ENCODE assay signal across 9 mouse cellular contexts in genomic region chrX:53231965-53232364, GRCm38 (mm10). TPM values are rescaled to one million over a fixed set of nuclear protein-coding genes. Genes with fewer than 3 reads are reported as not detected.
A peak's percentile ranks its signal among the peaks of the same experiment; 100 is the strongest.
DNase-seq lines count a peak whose midpoint lies in the region; ATAC-seq and TF ChIP-seq lines count a peak whose summit lies in the region.
"Had no signal": no experiment of that assay in that cellular context is flagged by ENCODE, and none has a peak within 500 bp of the region (broad histone marks: within the 10 kb centered on the region; RNA-seq: fewer than 3 reads in every experiment).

No protein-coding gene starts in this region.

- intact Hi-C loops in gastrocnemius, postnatal 36 days (cut with DNase I) = no loop called here

- ATAC-seq in kidney, embryonic 16.5 days (ENCODE audit: low FRiP score, low TSS enrichment) = no peak
- 0 out of 2 replicates have a peak, but pooled peaks have one; percentile 33 for ATAC-seq in embryonic facial prominence, embryonic 14.5 days (ENCODE audit: low read depth)
- no peak for ATAC-seq in liver, embryonic 14.5 days (ENCODE audit: insufficient read depth)
- no peak for ATAC-seq in stomach, postnatal 0 days (ENCODE audit: low FRiP score, low TSS enrichment)

- peaks cover 3% of the 10 kb centered on the region; the same call in 1 of the 2 replicates for H3K4me1 ChIP-seq in kidney, embryonic 16.5 days (ENCODE audit: insufficient read depth, low read length)
- H3K4me1 ChIP-seq in embryonic facial prominence, embryonic 14.5 days (ENCODE audit: control insufficient read depth, insufficient read depth, low read length) = no peaks in the 10 kb centered on the region
- no peaks in the 10 kb centered on the region; the same call in 1 of the 2 replicates for H3K4me1 ChIP-seq in hindbrain, embryonic 10.5 days (replicated peaks)
- peaks cover 0 to 2% of the 10 kb centered on the region in 2 experiments; a peak in 1 of 4 replicates for H3K4me1 ChIP-seq in liver, embryonic 14.5 days (replicated peaks; ENCODE audit: control insufficient read depth in 2 of 2, insufficient read depth in 2 of 2, low read length in 1 of 2)
- H3K4me1 ChIP-seq in stomach, postnatal 0 days (replicated peaks; ENCODE audit: control insufficient read depth, insufficient read depth) = no peaks in the 10 kb centered on the region

- 37% methylated on average over 13 of the region's 13 CpGs for WGBS in kidney, embryonic 16.5 days
- 24% methylated on average over 13 of the region's 13 CpGs for WGBS in embryonic facial prominence, embryonic 14.5 days
- WGBS in hindbrain, embryonic 10.5 days = 31% methylated on average over 13 of the region's 13 CpGs
- WGBS in liver, embryonic 14.5 days (ENCODE audit: insufficient replicate concordance) = 26% methylated on average over 13 of the region's 13 CpGs
- 33% methylated on average over 13 of the region's 13 CpGs for WGBS in stomach, postnatal 0 days

- no peak for DNase-seq in kidney, adult 11 months
- DNase-seq in embryonic facial prominence, embryonic 14.5 days (ENCODE audit: low spot score) = no peak
- DNase-seq in hindbrain, embryonic 10.5 days (ENCODE audit: low spot score) = peak; percentile 8
- DNase-seq in liver, embryonic 14.5 days (ENCODE audit: low read depth in 3 of 3, low spot score in 3 of 3) = no peak
- no peak for DNase-seq in stomach, postnatal 0 days (ENCODE audit: low spot score)
- no peak for DNase-seq in urinary bladder, postnatal 4 days (ENCODE audit: low spot score in 2 of 2)
- DNase-seq in gastrocnemius, postnatal 36 days = no peak

- no peak for TF ChIP-seq CTCF in liver, embryonic 14.5 days (IDR thresholded peaks at IDR 0.05; ENCODE audit: low read depth)
- TF ChIP-seq CTCF in stomach, postnatal 0 days (IDR thresholded peaks at IDR 0.05; ENCODE audit: low read depth) = no peak

- TF ChIP-seq EP300 in liver, embryonic 14.5 days (IDR thresholded peaks at IDR 0.05; ENCODE audit: low read depth) = no peak
- no peak for TF ChIP-seq EP300 in stomach, postnatal 0 days (optimal IDR thresholded peaks at IDR 0.05)

- no peaks in the 10 kb centered on the region; the same call in 1 of the 2 replicates for H3K27me3 ChIP-seq in kidney, embryonic 16.5 days (ENCODE audit: insufficient read depth, low read length)
- H3K27me3 ChIP-seq in embryonic facial prominence, embryonic 14.5 days (replicated peaks; ENCODE audit: control insufficient read depth, insufficient read depth, low read length) = no peaks in the 10 kb centered on the region
- H3K27me3 ChIP-seq in hindbrain, embryonic 10.5 days (ENCODE audit: insufficient read depth, poor library complexity, severe bottlenecking) = no peaks in the 10 kb centered on the region
- H3K27me3 ChIP-seq in liver, embryonic 14.5 days (ENCODE audit: control insufficient read depth, insufficient read depth, low read length) = no peaks in the 10 kb centered on the region
- no peaks in the 10 kb centered on the region for H3K27me3 ChIP-seq in stomach, postnatal 0 days (ENCODE audit: control insufficient read depth, insufficient read depth, low read length)

- peak overlapping the region; percentile 53 for H3K4me2 ChIP-seq in kidney, embryonic 16.5 days (replicated peaks; ENCODE audit: low read depth, low read length)
- H3K4me2 ChIP-seq in embryonic facial prominence, embryonic 14.5 days (ENCODE audit: low read depth, low read length) = peak overlapping the region; percentile 52
- peak overlapping the region; percentile 60 for H3K4me2 ChIP-seq in liver, embryonic 14.5 days (ENCODE audit: low read depth)
- peak overlapping the region; percentile 52 for H3K4me2 ChIP-seq in stomach, postnatal 0 days (replicated peaks; ENCODE audit: low read depth)

- no peaks in the 10 kb centered on the region for H3K36me3 ChIP-seq in kidney, embryonic 16.5 days (ENCODE audit: insufficient read depth, low read length)
- no peaks in the 10 kb centered on the region for H3K36me3 ChIP-seq in embryonic facial prominence, embryonic 14.5 days (ENCODE audit: control insufficient read depth, insufficient read depth, low read length)
- H3K36me3 ChIP-seq in hindbrain, embryonic 10.5 days = no peaks in the 10 kb centered on the region
- no peaks in the 10 kb centered on the region for H3K36me3 ChIP-seq in liver, embryonic 14.5 days (replicated peaks; ENCODE audit: control insufficient read depth, insufficient read depth, low read depth)
- H3K36me3 ChIP-seq in stomach, postnatal 0 days (ENCODE audit: control insufficient read depth, insufficient read depth, low read length) = no peaks in the 10 kb centered on the region

- peak overlapping the region; percentile 76 for H3K27ac ChIP-seq in kidney, embryonic 16.5 days (ENCODE audit: low read length)
- peak overlapping the region; percentile 76 for H3K27ac ChIP-seq in embryonic facial prominence, embryonic 14.5 days (replicated peaks; ENCODE audit: low read depth, low read length)
- peak overlapping the region; percentile 45; the same call in 1 of the 2 replicates for H3K27ac ChIP-seq in hindbrain, embryonic 10.5 days
- no peak overlapping the region for H3K27ac ChIP-seq in liver, embryonic 14.5 days
- peak overlapping the region; percentile 63 for H3K27ac ChIP-seq in stomach, postnatal 0 days (replicated peaks)

- peak overlapping the region; percentile 57 for H3K9ac ChIP-seq in kidney, embryonic 16.5 days (replicated peaks; ENCODE audit: low read length)
- peak overlapping the region; percentile 43; the same call in 1 of the 2 replicates for H3K9ac ChIP-seq in embryonic facial prominence, embryonic 14.5 days (ENCODE audit: low read depth, low read length)
- no peak overlapping the region; the same call in 1 of the 2 replicates for H3K9ac ChIP-seq in liver, embryonic 14.5 days (replicated peaks)
- H3K9ac ChIP-seq in stomach, postnatal 0 days (ENCODE audit: low read length) = peak overlapping the region; percentile 45; the same call in 1 of the 2 replicates

- no peaks in the 10 kb centered on the region for H3K9me3 ChIP-seq in kidney, embryonic 16.5 days (ENCODE audit: low read length)
- no peaks in the 10 kb centered on the region for H3K9me3 ChIP-seq in embryonic facial prominence, embryonic 14.5 days (ENCODE audit: control insufficient read depth, low read length)
- H3K9me3 ChIP-seq in hindbrain, embryonic 10.5 days = no peaks in the 10 kb centered on the region
- H3K9me3 ChIP-seq in liver, embryonic 14.5 days (ENCODE audit: control insufficient read depth, low read length) = no peaks in the 10 kb centered on the region
- H3K9me3 ChIP-seq in stomach, postnatal 0 days (ENCODE audit: control insufficient read depth, low read length) = no peaks in the 10 kb centered on the region

- peak overlapping the region; percentile 39 for H3K4me3 ChIP-seq in kidney, embryonic 16.5 days (ENCODE audit: low read length)
- H3K4me3 ChIP-seq in embryonic facial prominence, embryonic 14.5 days (ENCODE audit: low read depth, low read length) = peak overlapping the region; percentile 23
- peak overlapping the region; percentile 29 for H3K4me3 ChIP-seq in hindbrain, embryonic 10.5 days
- peak overlapping the region; percentile 4 to 49 for H3K4me3 ChIP-seq in liver, embryonic 14.5 days (ENCODE audit: insufficient read depth in 1 of 2, low read depth in 2 of 2, low read length in 2 of 2)
- H3K4me3 ChIP-seq in stomach, postnatal 0 days (ENCODE audit: low read depth, low read length) = peak overlapping the region; percentile 25

RNA-seq across cellular contexts. Expression of gene Plac1, which starts 7.9 kb away (rescaled TPM):
- 5.3 and 5.8 TPM in 2 replicates for polyA plus RNA-seq in kidney, embryonic 16.5 days (2015; fragmentation: Nextera tagmentation; extraction: Ambion mirVana)
- polyA plus RNA-seq in embryonic facial prominence, embryonic 14.5 days (2014; fragmentation: Nextera tagmentation; extraction: Ambion mirVana) = 13.7 and 13.9 TPM in 2 replicates
- 2.3 and 3.7 TPM in 2 replicates for polyA plus RNA-seq in hindbrain, embryonic 10.5 days (2016; fragmentation: Nextera tagmentation; extraction: Ambion mirVana)
- polyA plus RNA-seq in liver, embryonic 14.5 days (2012; rRNA removed) = 0.81 and 1.0 TPM in 2 replicates
- 1.3 and 1.5 TPM in 2 replicates for polyA plus RNA-seq in liver, embryonic 14.5 days (2014; fragmentation: Nextera tagmentation; extraction: Ambion mirVana)
- polyA plus RNA-seq in stomach, postnatal 0 days (2015; fragmentation: Nextera tagmentation; extraction: Ambion mirVana) = 1.2 and 1.6 TPM in 2 replicates
- total RNA-seq in gastrocnemius, postnatal 36 days (2021) = not detected
- total RNA-seq: layer of hippocampus, postnatal 36 days had no signal

RNA-seq across cellular contexts. Expression of gene Fam122b, which starts 37.6 kb away (rescaled TPM):
- 9.4 and 9.9 TPM in 2 replicates for polyA plus RNA-seq in kidney, embryonic 16.5 days (2015; fragmentation: Nextera tagmentation; extraction: Ambion mirVana)
- 18.2 and 19.9 TPM in 2 replicates for polyA plus RNA-seq in embryonic facial prominence, embryonic 14.5 days (2014; fragmentation: Nextera tagmentation; extraction: Ambion mirVana)
- 4.4 and 6.2 TPM in 2 replicates for polyA plus RNA-seq in hindbrain, embryonic 10.5 days (2016; fragmentation: Nextera tagmentation; extraction: Ambion mirVana)
- polyA plus RNA-seq in liver, embryonic 14.5 days (2012; rRNA removed) = 5.7 and 5.8 TPM in 2 replicates
- 5.6 and 6.2 TPM in 2 replicates for polyA plus RNA-seq in liver, embryonic 14.5 days (2014; fragmentation: Nextera tagmentation; extraction: Ambion mirVana)
- polyA plus RNA-seq in stomach, postnatal 0 days (2015; fragmentation: Nextera tagmentation; extraction: Ambion mirVana) = 3.4 and 4.0 TPM in 2 replicates
- total RNA-seq in gastrocnemius, postnatal 36 days (2021) = 1 to 10 TPM; 1.2 to 1.7 TPM

RNA-seq across cellular contexts. Expression of gene Fam122c, which starts 41.3 kb away (rescaled TPM):
- polyA plus RNA-seq in kidney, embryonic 16.5 days (2015; fragmentation: Nextera tagmentation; extraction: Ambion mirVana) = not detected in 2 replicates
- not detected in 2 replicates for polyA plus RNA-seq in embryonic facial prominence, embryonic 14.5 days (2014; fragmentation: Nextera tagmentation; extraction: Ambion mirVana)
- not detected in 2 replicates for polyA plus RNA-seq in hindbrain, embryonic 10.5 days (2016; fragmentation: Nextera tagmentation; extraction: Ambion mirVana)
- polyA plus RNA-seq in liver, embryonic 14.5 days (2012; rRNA removed) = not detected in 2 replicates
- not detected in 2 replicates for polyA plus RNA-seq in liver, embryonic 14.5 days (2014; fragmentation: Nextera tagmentation; extraction: Ambion mirVana)
- not detected in 2 replicates for polyA plus RNA-seq in stomach, postnatal 0 days (2015; fragmentation: Nextera tagmentation; extraction: Ambion mirVana)
- total RNA-seq in gastrocnemius, postnatal 36 days (2021) = not detected
- total RNA-seq: layer of hippocampus, postnatal 36 days had no signal
